Mouse (Mus musculus): ENCODE results near the gene Sympk.

Gene Sympk

GRCm38 (mm10) chr7:19024096-19024506 is at the start of gene Sympk:
Gene Sympk, plus strand, starts transcription at chr7:19024377.
- DNase-seq: peak; percentile 99

GRCm38 (mm10) chr7:18978381-18978780 is 45.8 kb upstream of the Sympk start:
- DNase-seq: no peak

- no peak for DNase-seq
These were observed 37.7 kb upstream of the Sympk start for GRCm38 (mm10) chr7:18986503-18986902.

GRCm38 (mm10) chr7:18987100-18987499 is 37.1 kb upstream of the Sympk start, which contains the start of gene Nanos2:
Gene Nanos2, plus strand, starts transcription at chr7:18987400.
- no peak for DNase-seq

GRCm38 (mm10) chr7:18987747-18988146 is 36.4 kb upstream of the Sympk start:
- DNase-seq: no peak

- DNase-seq: no peak
These were observed 35.4 kb upstream of the Sympk start for GRCm38 (mm10) chr7:18988780-18989179.

- DNase-seq: peak; percentile 50
These were observed 34.2 kb upstream of the Sympk start for GRCm38 (mm10) chr7:18989995-18990394.

- peak; percentile 100 for DNase-seq
These were observed 33.4 kb upstream of the Sympk start, which contains the start of gene Mypop for GRCm38 (mm10) chr7:18990601-18991295. Gene Mypop, plus strand, starts transcription at chr7:18991245.

GRCm38 (mm10) chr7:18991660-18992293 is 32.4 kb upstream of the Sympk start:
- peak; percentile 46 for DNase-seq

GRCm38 (mm10) chr7:18992294-18992675 is 31.9 kb upstream of the Sympk start:
- no peak for DNase-seq

GRCm38 (mm10) chr7:18993036-18993435 is 31.1 kb upstream of the Sympk start:
- no peak for DNase-seq

GRCm38 (mm10) chr7:18998835-18999234 is 25.3 kb upstream of the Sympk start:
- no peak for DNase-seq

- no peak for DNase-seq
These were observed 23.8 kb upstream of the Sympk start for GRCm38 (mm10) chr7:19000421-19000820.

GRCm38 (mm10) chr7:19001066-19001806 is 22.9 kb upstream of the Sympk start:
- DNase-seq: peak; percentile 73

- DNase-seq: no peak
These were observed 22.4 kb upstream of the Sympk start for GRCm38 (mm10) chr7:19001807-19002085.

- no peak for DNase-seq
These were observed 22.1 kb upstream of the Sympk start for GRCm38 (mm10) chr7:19002115-19002514.

- DNase-seq: peak; percentile 93
These were observed 21.2 kb upstream of the Sympk start for GRCm38 (mm10) chr7:19002848-19003498.

- peak; percentile 96 for DNase-seq
These were observed 20.1 kb upstream of the Sympk start, which contains the start of gene Irf2bp1 for GRCm38 (mm10) chr7:19003902-19004630. Gene Irf2bp1, plus strand, starts transcription at chr7:19004044.

GRCm38 (mm10) chr7:19004631-19005079 is 19.5 kb upstream of the Sympk start:
- peak; percentile 23 for DNase-seq

- DNase-seq: no peak
These were observed 18.6 kb upstream of the Sympk start for GRCm38 (mm10) chr7:19005417-19006121.

- peak; percentile 92 for DNase-seq
These were observed 17.7 kb upstream of the Sympk start for GRCm38 (mm10) chr7:19006476-19006875.
